Mouse (Mus musculus) forebrain, embryonic 16.5 days (tissue): ENCODE data around the gene Relch. TPM values are rescaled to one million over a fixed set of nuclear protein-coding genes. Genes with fewer than 3 reads are reported as not detected.
A peak's percentile ranks its signal among the peaks of the same experiment; 100 is the strongest.

Experiments
- ATAC-seq: fragments of 200-750 bp; cut with Nextera tagmentation; 2 replicates; pipeline ENCODE4 v1.8.0; 2017; ENCODE audit warnings: mild to moderate bottlenecking, moderate library complexity
- H3K27ac ChIP-seq: fragments of 300-500 bp; sonication (generic); 2 replicates; pipeline ENCODE4 v1.5.1; 2014; ENCODE audit warnings: low read length, control low read depth
- H3K27me3 ChIP-seq: fragments of 300-500 bp; sonication (generic); replicated peaks from 2 replicates; pipeline ENCODE4 v1.6.1; 2014; ENCODE audit warnings: low read length; ENCODE audit not compliant: control insufficient read depth, insufficient read depth
- H3K36me3 ChIP-seq: fragments of 300-500 bp; sonication (generic); 2 replicates; pipeline ENCODE4 v1.6.1; 2014; ENCODE audit not compliant: control insufficient read depth, insufficient read depth
- H3K4me1 ChIP-seq: fragments of 300-500 bp; sonication (generic); replicated peaks from 2 replicates; pipeline ENCODE4 v1.6.1; 2014; ENCODE audit warnings: low read length; ENCODE audit not compliant: control insufficient read depth, insufficient read depth
- H3K4me2 ChIP-seq: fragments of 300-500 bp; sonication (generic); 2 replicates; pipeline ENCODE4 v1.6.1; 2014; ENCODE audit warnings: mild to moderate bottlenecking, low read length, control low read depth
- H3K4me3 ChIP-seq: fragments of 300-500 bp; sonication (generic); replicated peaks from 2 replicates; pipeline ENCODE4 v1.5.1; 2014; ENCODE audit warnings: mild to moderate bottlenecking, low read length, control low read depth
- H3K9ac ChIP-seq: fragments of 300-500 bp; sonication (generic); replicated peaks from 2 replicates; pipeline ENCODE4 v1.6.1; 2014; ENCODE audit warnings: low read depth, low read length, control low read depth
- H3K9me3 ChIP-seq: fragments of 300-500 bp; sonication (generic); 2 replicates; pipeline ENCODE4 v1.6.1; 2016; ENCODE audit warnings: low read length; ENCODE audit not compliant: control insufficient read depth
- whole genome bisulfite sequencing: fragments of 180-500 bp; shearing (Covaris S2); extraction: QIAGEN DNeasy Blood & Tissue Kit; methylation state at CpG from one replicate; pipeline ENCODE4 v1.1.7; 2014; 5-methylcytosine and 5-hydroxymethylcytosine counted together
- polyA plus RNA-seq: library from polyadenylated mRNA; unstranded; fragments of >200 nt; fragmentation: Nextera tagmentation; extraction: Ambion mirVana; gene quantifications from 2 replicates; pipeline ENCODE4 v1.2.1, GENCODE M21; 2015

Gene Relch
- polyA plus RNA-seq, 1 experiment from 2014 or later: 46.9 TPM

DNA sequence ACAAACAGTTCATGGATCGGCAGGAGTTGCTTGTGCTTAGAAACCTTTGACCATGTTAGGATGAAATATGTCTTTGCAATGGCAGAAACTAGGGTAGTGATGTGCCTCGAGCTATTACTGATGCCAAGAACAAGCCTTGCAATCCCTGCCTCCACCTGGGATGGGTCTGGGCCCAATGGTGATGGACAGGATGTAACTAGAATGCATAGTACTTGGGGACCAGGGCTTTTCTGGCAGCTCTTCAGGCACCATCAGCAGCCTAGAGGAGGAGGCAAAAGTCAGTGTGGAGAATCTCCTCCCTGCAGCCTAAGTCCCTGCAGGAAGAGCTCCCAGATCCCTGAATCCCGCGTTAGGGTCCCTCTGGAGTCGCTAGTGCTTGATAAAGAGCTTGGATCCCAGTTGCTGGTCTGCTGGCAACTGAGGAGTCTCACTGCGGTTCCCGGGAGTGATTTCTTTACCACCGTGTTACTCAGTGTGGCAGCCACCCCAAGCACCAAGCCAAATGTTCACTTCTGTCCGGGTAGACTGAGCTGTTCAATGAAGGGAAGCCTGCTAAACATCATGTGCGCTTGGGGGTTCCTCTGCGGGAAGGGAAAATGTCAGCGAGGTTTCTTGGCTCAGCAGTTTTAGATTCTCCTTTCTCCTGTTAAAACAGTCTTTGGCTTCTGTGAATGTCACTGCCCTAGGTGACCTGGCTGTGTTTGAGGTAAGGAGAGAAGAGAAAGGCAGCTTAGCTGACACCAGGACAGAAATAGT lies 117.9 kb downstream of the Relch start:
- no peaks in the 10 kb centered on the region for H3K36me3 ChIP-seq
- no peak overlapping the region for H3K9ac ChIP-seq
- ATAC-seq: no peak
- peak overlapping the region; percentile 47; the same call in 1 of the 2 replicates for H3K4me3 ChIP-seq
- no peaks in the 10 kb centered on the region for H3K9me3 ChIP-seq
- 44% methylated on average over 12 of the region's 12 CpGs for WGBS
- peak overlapping the region; percentile 67 for H3K4me2 ChIP-seq
- no peak overlapping the region for H3K27ac ChIP-seq
- peaks cover 6% of the 10 kb centered on the region for H3K4me1 ChIP-seq
- H3K27me3 ChIP-seq: peaks cover 11% of the 10 kb centered on the region

DNA sequence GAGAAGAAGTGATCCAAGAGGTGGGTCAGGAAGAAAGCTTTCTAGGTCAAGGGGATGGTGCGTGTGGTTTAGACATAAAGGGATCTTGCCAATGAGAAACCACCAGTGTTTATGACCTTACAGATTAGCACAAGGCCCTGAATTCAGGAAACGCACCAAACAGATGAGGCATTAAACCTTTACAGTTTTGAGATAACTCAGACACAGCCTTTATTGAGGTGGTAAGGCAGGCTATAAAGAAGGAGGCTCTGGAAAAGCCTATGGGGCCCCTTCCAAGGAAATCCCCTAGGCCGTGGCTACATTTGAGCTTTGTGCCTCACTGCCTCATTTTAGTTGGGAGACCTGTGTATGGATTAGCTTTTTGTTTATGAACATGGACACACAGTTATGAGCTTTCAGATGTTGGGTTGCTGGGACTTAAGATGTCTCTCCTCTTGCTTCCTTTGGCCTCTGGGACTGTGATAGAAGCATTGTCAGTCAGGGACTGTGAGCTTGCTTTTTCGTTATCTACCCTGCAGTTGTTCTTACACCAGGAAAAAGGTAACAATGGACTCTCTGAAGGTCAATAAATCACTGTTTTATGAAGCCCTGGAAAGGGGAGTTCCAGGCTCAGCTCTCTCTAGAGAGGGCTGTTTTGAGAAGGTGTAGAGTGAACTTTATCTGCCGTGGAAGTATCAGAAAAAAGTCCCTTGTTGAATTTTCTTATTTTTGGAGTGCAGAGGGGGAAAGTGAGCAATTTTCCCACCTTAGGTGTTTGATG lies 120.8 kb downstream of the Relch start:
- H3K9me3 ChIP-seq: no peaks in the 10 kb centered on the region
- no peak overlapping the region for H3K4me3 ChIP-seq
- peaks cover 6% of the 10 kb centered on the region for H3K4me1 ChIP-seq
- ATAC-seq: no peak
- no peaks in the 10 kb centered on the region for H3K36me3 ChIP-seq
- no peak overlapping the region for H3K4me2 ChIP-seq
- H3K27me3 ChIP-seq: peaks cover 9% of the 10 kb centered on the region
- H3K9ac ChIP-seq: no peak overlapping the region
- no peak overlapping the region for H3K27ac ChIP-seq
- WGBS: 77% methylated on average over 5 of the region's 5 CpGs

DNA sequence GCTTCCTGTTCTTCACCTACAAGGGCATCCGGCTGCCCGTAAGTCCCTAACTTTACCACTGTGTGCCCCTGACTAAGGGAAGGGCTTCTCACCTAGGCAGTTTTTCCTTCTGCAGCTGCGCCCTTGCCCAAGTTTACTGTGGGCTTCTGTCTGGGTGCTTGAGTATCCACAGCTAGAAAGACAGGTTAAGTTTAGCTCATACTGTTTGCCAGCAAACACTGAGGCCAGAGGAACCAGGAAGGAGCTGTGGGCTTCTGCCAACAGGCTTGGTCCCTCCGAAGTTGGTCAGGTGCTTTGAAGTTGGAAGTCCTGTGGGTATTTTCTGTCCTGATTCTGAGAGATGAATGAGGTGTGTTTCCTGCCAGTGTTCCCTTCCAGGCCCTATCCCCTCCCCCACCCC lies 121.5 kb downstream of the Relch start:
- H3K27me3 ChIP-seq: peaks cover 9% of the 10 kb centered on the region
- no peak for ATAC-seq
- no peaks in the 10 kb centered on the region for H3K9me3 ChIP-seq
- peaks cover 5% of the 10 kb centered on the region for H3K4me1 ChIP-seq
- H3K27ac ChIP-seq: no peak overlapping the region
- H3K4me3 ChIP-seq: no peak overlapping the region
- H3K36me3 ChIP-seq: no peaks in the 10 kb centered on the region
- no peak overlapping the region for H3K9ac ChIP-seq
- no peak overlapping the region for H3K4me2 ChIP-seq
- WGBS: 92% methylated on average over 4 of the region's 4 CpGs

DNA sequence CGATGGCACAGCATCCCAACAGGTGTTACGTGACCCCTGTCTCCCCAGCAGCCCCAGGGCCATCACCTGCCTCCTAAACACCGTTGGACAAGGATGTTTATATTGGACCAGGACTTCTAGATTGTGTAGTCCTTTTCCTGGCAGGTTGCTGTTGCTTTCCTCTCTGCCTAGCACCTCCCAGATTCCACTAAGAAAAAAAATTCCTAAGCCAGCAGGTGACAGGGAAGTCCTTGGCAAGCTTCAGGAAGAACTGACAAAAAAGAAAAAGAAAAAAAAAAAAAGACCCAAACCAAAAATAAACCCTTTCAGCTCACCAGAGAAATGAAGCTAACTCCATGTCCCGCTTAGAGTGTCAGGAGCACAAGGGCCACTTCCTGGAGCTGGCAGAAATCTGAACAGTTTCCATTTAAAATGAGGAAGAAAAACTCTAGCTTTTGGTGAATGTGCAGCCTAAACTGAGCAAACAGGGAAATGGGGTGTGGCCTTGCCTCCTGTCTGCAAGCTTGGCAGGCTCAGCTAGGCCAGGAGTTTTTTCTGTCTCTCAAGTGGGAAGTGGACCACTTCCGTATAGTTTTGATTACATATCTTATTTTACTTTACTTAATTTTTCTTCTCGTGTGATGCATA lies 123.2 kb downstream of the Relch start:
- ATAC-seq: no peak
- 79% methylated on average over 6 of the region's 6 CpGs for WGBS
- H3K27ac ChIP-seq: no peak overlapping the region
- peaks cover 5% of the 10 kb centered on the region; the same call in 1 of the 2 replicates for H3K27me3 ChIP-seq
- H3K9ac ChIP-seq: no peak overlapping the region
- no peaks in the 10 kb centered on the region for H3K36me3 ChIP-seq
- no peak overlapping the region for H3K4me3 ChIP-seq
- no peaks in the 10 kb centered on the region for H3K4me1 ChIP-seq
- H3K4me2 ChIP-seq: no peak overlapping the region
- no peaks in the 10 kb centered on the region for H3K9me3 ChIP-seq

DNA sequence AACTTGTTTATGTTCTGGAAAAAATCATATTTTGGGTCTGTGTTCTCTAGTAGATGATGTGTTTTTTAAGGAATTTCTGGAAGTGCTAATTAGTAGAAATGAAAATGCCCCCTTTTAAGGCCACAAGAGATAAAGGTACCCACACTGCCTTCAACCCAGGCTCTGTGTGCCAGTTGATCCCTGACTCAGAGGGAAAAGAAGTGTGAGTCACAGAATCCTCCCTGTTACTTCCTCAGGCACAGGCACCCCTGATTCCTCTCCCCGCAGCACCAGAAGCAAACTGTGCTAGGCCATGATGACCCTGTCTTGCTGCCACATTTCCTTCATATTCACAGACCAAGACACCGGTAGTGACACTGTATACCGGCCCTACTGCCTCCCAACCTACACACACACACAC lies 126.4 kb downstream of the Relch start:
- no peaks in the 10 kb centered on the region for H3K4me1 ChIP-seq
- 91% methylated on average over 3 of the region's 3 CpGs for WGBS
- no peaks in the 10 kb centered on the region for H3K27me3 ChIP-seq
- H3K9ac ChIP-seq: no peak overlapping the region
- H3K27ac ChIP-seq: no peak overlapping the region
- H3K4me2 ChIP-seq: no peak overlapping the region
- H3K36me3 ChIP-seq: no peaks in the 10 kb centered on the region
- no peak overlapping the region for H3K4me3 ChIP-seq
- no peak for ATAC-seq
- H3K9me3 ChIP-seq: no peaks in the 10 kb centered on the region

DNA sequence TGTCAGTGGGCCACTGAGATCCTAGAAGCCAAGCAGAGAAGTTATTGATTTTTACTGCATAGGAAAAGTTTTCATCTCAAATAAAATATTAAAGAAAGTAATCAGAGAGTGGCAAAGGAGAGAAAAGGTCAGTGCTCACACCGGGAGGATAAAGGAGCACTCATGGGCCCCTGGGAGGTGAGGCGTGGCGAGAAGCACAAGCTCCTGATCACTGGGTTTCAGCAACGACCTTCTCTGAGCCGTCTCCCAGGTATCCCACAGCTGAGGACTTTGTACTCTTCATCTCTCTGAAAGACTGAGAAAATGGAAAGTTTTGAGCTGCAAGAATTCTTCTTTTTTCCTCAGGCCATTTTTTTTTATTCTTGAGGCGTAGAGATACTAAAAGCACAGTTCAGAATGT lies 131.0 kb downstream of the Relch start:
- Histone ChIP-seq H3K4me2 (no peak overlapping the region), H3K4me1 (no peaks in the 10 kb centered on the region), H3K27ac (no peak overlapping the region), H3K9ac (no peak overlapping the region), H3K4me3 (no peak overlapping the region), H3K36me3 (no peaks in the 10 kb centered on the region), H3K27me3 (no peaks in the 10 kb centered on the region), H3K9me3 (no peaks in the 10 kb centered on the region)
- no peak for ATAC-seq
- 89% methylated on average over 6 of the region's 6 CpGs for WGBS

DNA sequence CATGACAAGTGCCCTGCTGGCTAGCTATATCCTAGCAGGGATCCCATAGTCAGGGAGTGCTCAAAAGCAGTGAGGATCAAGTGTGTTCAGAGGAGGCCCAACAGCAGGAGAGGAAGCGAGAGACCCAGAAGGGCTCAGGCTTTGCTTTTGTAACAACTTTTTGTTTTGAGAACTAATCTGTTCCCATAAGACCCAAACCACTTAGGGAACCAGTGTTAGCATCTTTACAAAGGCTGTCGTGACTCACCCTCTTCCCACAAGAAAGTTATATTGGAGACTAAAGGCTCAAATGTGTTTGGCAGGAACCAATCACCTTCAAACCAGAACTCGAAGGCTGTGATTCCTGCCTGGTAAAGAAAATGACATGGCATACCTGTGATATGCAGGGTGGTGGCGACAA lies 132.0 kb downstream of the Relch start:
- H3K36me3 ChIP-seq: no peaks in the 10 kb centered on the region
- H3K4me1 ChIP-seq: no peaks in the 10 kb centered on the region
- ATAC-seq: no peak
- H3K4me3 ChIP-seq: no peak overlapping the region
- no peak overlapping the region for H3K9ac ChIP-seq
- no peaks in the 10 kb centered on the region for H3K27me3 ChIP-seq
- no peak overlapping the region for H3K4me2 ChIP-seq
- H3K9me3 ChIP-seq: no peaks in the 10 kb centered on the region
- 84% methylated on average over 4 of the region's 4 CpGs for WGBS
- no peak overlapping the region for H3K27ac ChIP-seq

DNA sequence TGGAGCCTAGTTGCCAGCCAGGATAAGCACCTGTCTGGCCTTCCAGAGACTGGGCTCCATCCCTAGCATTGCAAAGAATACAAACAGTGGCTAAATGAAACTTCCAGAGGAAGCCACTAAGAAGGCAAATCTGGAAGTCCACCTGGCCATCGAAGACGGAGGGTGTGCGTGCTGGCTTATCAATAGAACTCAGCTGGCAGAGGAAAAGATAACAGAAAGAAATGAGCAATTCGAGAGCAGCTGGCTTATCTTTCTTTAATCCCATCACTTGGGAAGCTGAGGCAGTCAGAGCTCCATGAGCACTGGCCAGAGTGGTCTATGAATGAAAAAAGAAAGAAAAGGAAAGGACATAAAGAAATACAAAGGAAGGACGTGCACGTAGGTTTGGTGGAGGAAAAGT lies 136.9 kb downstream of the Relch start:
- no peak overlapping the region for H3K27ac ChIP-seq
- H3K9me3 ChIP-seq: no peaks in the 10 kb centered on the region
- H3K36me3 ChIP-seq: no peaks in the 10 kb centered on the region
- ATAC-seq: no peak
- H3K4me3 ChIP-seq: no peak overlapping the region
- 93% methylated on average over 6 of the region's 6 CpGs for WGBS
- no peak overlapping the region for H3K4me2 ChIP-seq
- H3K27me3 ChIP-seq: no peaks in the 10 kb centered on the region
- H3K9ac ChIP-seq: no peak overlapping the region
- no peaks in the 10 kb centered on the region for H3K4me1 ChIP-seq

DNA sequence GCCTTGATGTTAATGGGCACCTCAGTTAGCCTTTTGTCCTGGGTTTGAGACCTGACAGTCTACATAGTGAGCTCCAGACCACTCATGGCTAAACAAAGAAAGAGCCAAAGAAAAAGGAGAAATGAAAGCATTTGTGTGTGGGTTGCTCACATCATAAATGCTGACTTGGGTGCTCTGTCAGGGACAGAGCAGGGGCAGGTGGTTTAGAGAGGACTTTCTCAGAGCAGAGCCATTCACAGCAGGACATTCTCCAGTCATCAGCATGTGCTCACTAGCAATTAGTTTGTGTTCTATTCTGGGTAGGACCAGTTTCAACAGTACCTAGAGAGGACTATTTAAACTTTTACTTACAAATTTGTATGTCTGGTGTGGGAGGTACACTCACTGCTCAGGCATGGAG lies 137.6 kb downstream of the Relch start:
- Histone ChIP-seq H3K4me3 (no peak overlapping the region), H3K27me3 (no peaks in the 10 kb centered on the region), H3K4me2 (no peak overlapping the region), H3K9ac (no peak overlapping the region), H3K36me3 (no peaks in the 10 kb centered on the region), H3K4me1 (no peaks in the 10 kb centered on the region), H3K27ac (no peak overlapping the region), H3K9me3 (no peaks in the 10 kb centered on the region)
- ATAC-seq: no peak
